Comparison of ENCODE assay signal across 46 mouse cellular contexts in the genomic region with DNA sequence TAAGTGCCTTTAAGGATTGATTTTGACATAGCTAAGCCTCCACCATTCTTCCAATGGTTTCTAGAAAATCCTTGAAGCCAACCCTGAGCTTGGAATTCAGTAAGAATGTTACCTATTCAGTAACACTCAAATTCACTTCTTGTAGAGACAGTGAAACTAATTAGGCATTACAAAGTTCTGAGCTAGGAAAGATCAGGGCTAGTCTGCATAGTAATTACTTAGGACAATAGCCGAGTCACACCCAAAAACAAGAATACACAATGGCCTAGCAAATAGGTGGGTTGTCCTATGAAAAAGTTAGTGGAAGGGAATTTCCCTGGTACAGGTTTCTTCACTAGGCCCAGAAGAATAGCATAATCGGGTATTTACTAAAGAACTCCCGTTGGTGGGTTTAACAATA. TPM values are rescaled to one million over a fixed set of nuclear protein-coding genes. Genes with fewer than 3 reads are reported as not detected.
"Had no signal": no experiment of that assay in that cellular context is flagged by ENCODE, and none has a peak within 500 bp of the region (broad histone marks: within the 10 kb centered on the region; RNA-seq: fewer than 3 reads in every experiment).

No protein-coding gene starts in this region.

- H3K4me2 ChIP-seq: limb, embryonic 12.5 days; limb, embryonic 13.5 days; limb, embryonic 15.5 days; liver, embryonic 11.5 days; liver, embryonic 12.5 days; liver, embryonic 13.5 days; liver, embryonic 15.5 days; lung, embryonic 14.5 days; lung, embryonic 15.5 days; midbrain, embryonic 11.5 days; midbrain, embryonic 12.5 days; midbrain, embryonic 13.5 days; midbrain, embryonic 15.5 days; neural tube, embryonic 12.5 days had no signal

- H3K27me3 ChIP-seq: limb, embryonic 12.5 days; limb, embryonic 13.5 days; limb, embryonic 15.5 days; liver, embryonic 12.5 days; liver, embryonic 13.5 days; liver, embryonic 15.5 days; lung, embryonic 15.5 days; megakaryocyte, embryonic 14.5 days; midbrain, embryonic 12.5 days; midbrain, embryonic 13.5 days; midbrain, embryonic 15.5 days; neural tube, embryonic 12.5 days had no signal

- DNase-seq: left cerebral cortex, postnatal 4 days; liver; liver, embryonic 13.5 days; liver, postnatal 0 days; lung, adult 18-20 months; lung, adult 2 months; lung, embryonic 14.5 days; lung, postnatal 10 days; lung, postnatal 14 days; lung, postnatal 36 days; lung, postnatal 4 days had no signal

- H3K9me3 ChIP-seq: limb, embryonic 10.5 days; limb, embryonic 13.5 days; limb, embryonic 15.5 days; liver, embryonic 12.5 days; liver, embryonic 13.5 days; liver, embryonic 15.5 days; lung, embryonic 15.5 days; midbrain, embryonic 10.5 days; midbrain, embryonic 12.5 days; midbrain, embryonic 13.5 days; midbrain, embryonic 15.5 days; neural tube, embryonic 12.5 days had no signal

- H3K27ac ChIP-seq: limb, embryonic 10.5 days; limb, embryonic 12.5 days; limb, embryonic 13.5 days; limb, embryonic 15.5 days; liver, embryonic 12.5 days; liver, embryonic 13.5 days; liver, embryonic 14.5 days; liver, embryonic 15.5 days; lung, embryonic 15.5 days; macrophage; midbrain, embryonic 10.5 days; midbrain, embryonic 12.5 days; midbrain, embryonic 13.5 days; midbrain, embryonic 15.5 days; neural tube, embryonic 12.5 days had no signal

- H3K9ac ChIP-seq: limb, embryonic 12.5 days; limb, embryonic 13.5 days; limb, embryonic 15.5 days; liver, embryonic 12.5 days; liver, embryonic 13.5 days; liver, embryonic 14.5 days; liver, embryonic 15.5 days; liver, postnatal 0 days; lung, embryonic 14.5 days; lung, embryonic 15.5 days; midbrain, embryonic 12.5 days; midbrain, embryonic 13.5 days; midbrain, embryonic 15.5 days; neural tube, embryonic 12.5 days had no signal

- ATAC-seq: liver, embryonic 12.5 days; liver, postnatal 0 days; lung, postnatal 0 days; midbrain, embryonic 13.5 days; midbrain, embryonic 15.5 days; midbrain, embryonic 16.5 days had no signal

- H3K4me1 ChIP-seq: limb, embryonic 10.5 days; limb, embryonic 12.5 days; limb, embryonic 13.5 days; limb, embryonic 15.5 days; liver, embryonic 12.5 days; liver, embryonic 13.5 days; liver, embryonic 15.5 days; lung, embryonic 15.5 days; megakaryocyte, embryonic 14.5 days; midbrain, embryonic 10.5 days; midbrain, embryonic 12.5 days; midbrain, embryonic 13.5 days; midbrain, embryonic 15.5 days; neural tube, embryonic 12.5 days had no signal

- H3K4me3 ChIP-seq: limb, embryonic 10.5 days; limb, embryonic 12.5 days; limb, embryonic 13.5 days; limb, embryonic 15.5 days; liver, embryonic 12.5 days; liver, embryonic 13.5 days; liver, embryonic 15.5 days; lung, embryonic 15.5 days; megakaryocyte, embryonic 14.5 days; midbrain, embryonic 10.5 days; midbrain, embryonic 12.5 days; midbrain, embryonic 13.5 days; midbrain, embryonic 15.5 days; myocyte; neural tube, embryonic 12.5 days had no signal

- H3K36me3 ChIP-seq: limb, embryonic 10.5 days; limb, embryonic 12.5 days; limb, embryonic 13.5 days; limb, embryonic 15.5 days; liver, embryonic 12.5 days; liver, embryonic 13.5 days; liver, embryonic 15.5 days; lung, embryonic 15.5 days; midbrain, embryonic 10.5 days; midbrain, embryonic 12.5 days; midbrain, embryonic 13.5 days; midbrain, embryonic 15.5 days; neural tube, embryonic 12.5 days had no signal

RNA-seq across cellular contexts. Expression of a gene that starts 3.8 kb away (rescaled TPM):
- total RNA-seq: left cerebral cortex, postnatal 10 days; left cerebral cortex, postnatal 14 days; left cerebral cortex, postnatal 25 days; left cerebral cortex, postnatal 36 days; left cerebral cortex, postnatal 4 days; liver, adult 2 months; megakaryocyte progenitor cell, adult 5-6 weeks; megakaryocyte, adult 5-6 weeks; megakaryocyte-erythroid progenitor cell, adult 5-6 weeks; midbrain, postnatal 0 days; monocyte, adult 5-6 weeks had no signal
- polyA plus RNA-seq: limb, embryonic 10.5 days; limb, embryonic 11.5 days; limb, embryonic 12.5 days; limb, embryonic 13.5 days; limb, embryonic 14.5 days; limb, embryonic 15.5 days; liver, adult 2 months; liver, embryonic 11.5 days; liver, embryonic 12.5 days; liver, embryonic 13.5 days; liver, embryonic 14.5 days; liver, embryonic 15.5 days; liver, embryonic 16.5 days; liver, postnatal 0 days; lung, adult 2 months; lung, embryonic 14.5 days; lung, embryonic 15.5 days; lung, embryonic 16.5 days; lung, postnatal 0 days; macrophage; midbrain, embryonic 10.5 days; midbrain, embryonic 11.5 days; midbrain, embryonic 12.5 days; midbrain, embryonic 13.5 days; midbrain, embryonic 15.5 days; midbrain, embryonic 16.5 days; midbrain, postnatal 0 days; myocyte; neural tube, embryonic 11.5 days; neural tube, embryonic 12.5 days had no signal

RNA-seq across cellular contexts. Expression of a gene that starts 10.7 kb away (rescaled TPM):
- total RNA-seq: left cerebral cortex, postnatal 10 days; left cerebral cortex, postnatal 14 days; left cerebral cortex, postnatal 4 days; liver, adult 2 months; megakaryocyte progenitor cell, adult 5-6 weeks; megakaryocyte, adult 5-6 weeks; megakaryocyte-erythroid progenitor cell, adult 5-6 weeks; midbrain, postnatal 0 days; monocyte, adult 5-6 weeks had no signal
- polyA plus RNA-seq: limb, embryonic 10.5 days; limb, embryonic 11.5 days; limb, embryonic 12.5 days; limb, embryonic 14.5 days; limb, embryonic 15.5 days; liver, adult 2 months; liver, embryonic 11.5 days; liver, embryonic 12.5 days; liver, embryonic 13.5 days; liver, embryonic 14.5 days; liver, embryonic 15.5 days; liver, embryonic 16.5 days; liver, postnatal 0 days; lung, adult 2 months; lung, embryonic 15.5 days; lung, postnatal 0 days; macrophage; midbrain, embryonic 10.5 days; midbrain, embryonic 11.5 days; midbrain, embryonic 12.5 days; midbrain, embryonic 13.5 days; midbrain, embryonic 16.5 days; midbrain, postnatal 0 days; myocyte; neural tube, embryonic 11.5 days; neural tube, embryonic 12.5 days had no signal

RNA-seq across cellular contexts. Expression of a gene that starts 32.6 kb away (rescaled TPM):
- total RNA-seq: left cerebral cortex, postnatal 10 days; left cerebral cortex, postnatal 14 days; left cerebral cortex, postnatal 25 days; left cerebral cortex, postnatal 36 days; left cerebral cortex, postnatal 4 days; liver, adult 2 months; megakaryocyte progenitor cell, adult 5-6 weeks; megakaryocyte, adult 5-6 weeks; megakaryocyte-erythroid progenitor cell, adult 5-6 weeks; midbrain, postnatal 0 days; monocyte, adult 5-6 weeks had no signal
- polyA plus RNA-seq: limb, embryonic 10.5 days; limb, embryonic 11.5 days; limb, embryonic 12.5 days; limb, embryonic 13.5 days; limb, embryonic 14.5 days; limb, embryonic 15.5 days; liver, adult 2 months; liver, embryonic 11.5 days; liver, embryonic 12.5 days; liver, embryonic 13.5 days; liver, embryonic 14.5 days; liver, embryonic 15.5 days; liver, embryonic 16.5 days; liver, postnatal 0 days; lung, adult 2 months; lung, embryonic 14.5 days; lung, embryonic 15.5 days; lung, embryonic 16.5 days; lung, postnatal 0 days; macrophage; midbrain, embryonic 10.5 days; midbrain, embryonic 11.5 days; midbrain, embryonic 12.5 days; midbrain, embryonic 13.5 days; midbrain, embryonic 15.5 days; midbrain, embryonic 16.5 days; midbrain, postnatal 0 days; myocyte; neural tube, embryonic 11.5 days; neural tube, embryonic 12.5 days had no signal

RNA-seq across cellular contexts. Expression of a gene that starts 40.8 kb away (rescaled TPM):
- total RNA-seq: left cerebral cortex, postnatal 10 days; left cerebral cortex, postnatal 14 days; left cerebral cortex, postnatal 25 days; left cerebral cortex, postnatal 36 days; left cerebral cortex, postnatal 4 days; liver, adult 2 months; megakaryocyte progenitor cell, adult 5-6 weeks; megakaryocyte, adult 5-6 weeks; megakaryocyte-erythroid progenitor cell, adult 5-6 weeks; midbrain, postnatal 0 days; monocyte, adult 5-6 weeks had no signal
- polyA plus RNA-seq: limb, embryonic 10.5 days; limb, embryonic 11.5 days; limb, embryonic 12.5 days; limb, embryonic 13.5 days; limb, embryonic 14.5 days; limb, embryonic 15.5 days; liver, adult 2 months; liver, embryonic 11.5 days; liver, embryonic 12.5 days; liver, embryonic 13.5 days; liver, embryonic 14.5 days; liver, embryonic 15.5 days; liver, embryonic 16.5 days; liver, postnatal 0 days; lung, adult 2 months; lung, embryonic 14.5 days; lung, embryonic 15.5 days; lung, embryonic 16.5 days; lung, postnatal 0 days; macrophage; midbrain, embryonic 10.5 days; midbrain, embryonic 11.5 days; midbrain, embryonic 12.5 days; midbrain, embryonic 13.5 days; midbrain, embryonic 15.5 days; midbrain, embryonic 16.5 days; midbrain, postnatal 0 days; myocyte; neural tube, embryonic 11.5 days; neural tube, embryonic 12.5 days had no signal

RNA-seq across cellular contexts. Expression of a gene that starts 50.7 kb away (rescaled TPM):
- total RNA-seq: left cerebral cortex, postnatal 10 days; left cerebral cortex, postnatal 14 days; left cerebral cortex, postnatal 25 days; left cerebral cortex, postnatal 36 days; left cerebral cortex, postnatal 4 days; liver, adult 2 months; megakaryocyte progenitor cell, adult 5-6 weeks; megakaryocyte, adult 5-6 weeks; megakaryocyte-erythroid progenitor cell, adult 5-6 weeks; midbrain, postnatal 0 days; monocyte, adult 5-6 weeks had no signal
- polyA plus RNA-seq: limb, embryonic 10.5 days; limb, embryonic 11.5 days; limb, embryonic 12.5 days; limb, embryonic 13.5 days; limb, embryonic 14.5 days; limb, embryonic 15.5 days; liver, adult 2 months; liver, embryonic 11.5 days; liver, embryonic 12.5 days; liver, embryonic 13.5 days; liver, embryonic 14.5 days; liver, embryonic 15.5 days; liver, embryonic 16.5 days; liver, postnatal 0 days; lung, adult 2 months; lung, embryonic 14.5 days; lung, embryonic 15.5 days; lung, embryonic 16.5 days; lung, postnatal 0 days; macrophage; midbrain, embryonic 10.5 days; midbrain, embryonic 11.5 days; midbrain, embryonic 12.5 days; midbrain, embryonic 13.5 days; midbrain, embryonic 15.5 days; midbrain, embryonic 16.5 days; midbrain, postnatal 0 days; myocyte; neural tube, embryonic 11.5 days; neural tube, embryonic 12.5 days had no signal
